Mouse (Mus musculus) hindlimb bud, embryonic 11.5 days (tissue): ENCODE results near the gene Ggt5.

ENCODE experiments used
- DNase-seq: peaks from one replicate; pipeline ENCODE4 v3.0.0-alpha.2; 2012; ENCODE audit warnings: low read depth, low spot score; ENCODE audit errors: extremely low spot score

Gene Ggt5

DNA sequence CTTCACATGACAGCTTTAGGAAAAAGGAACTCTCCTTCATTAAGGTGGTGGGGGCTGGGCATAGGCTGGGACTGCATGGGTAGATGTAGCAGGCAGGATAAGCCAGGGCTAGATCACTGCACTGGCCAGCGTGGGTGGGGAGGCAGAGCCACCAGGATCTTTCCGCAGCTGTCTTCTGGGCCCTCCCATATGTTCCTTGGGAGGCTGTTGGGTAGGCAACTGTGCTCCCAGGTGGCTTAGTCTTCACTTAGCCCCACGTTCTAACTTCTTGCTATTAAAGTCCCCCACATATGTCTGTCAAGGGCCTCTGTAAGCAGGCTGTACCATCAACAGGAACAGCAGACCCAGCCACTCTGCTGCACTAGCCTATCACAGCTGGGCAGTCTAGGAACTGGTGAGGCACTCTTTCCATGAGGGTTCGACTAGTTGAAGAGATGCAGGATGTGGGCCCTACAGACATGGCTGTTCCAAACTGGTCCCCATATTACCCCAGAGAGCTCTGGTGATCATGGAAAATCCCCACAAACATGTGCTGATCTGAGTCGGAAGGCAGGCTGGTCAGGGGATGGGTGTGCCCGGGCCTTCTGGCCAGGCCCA, 61.3 kb downstream of the Ggt5 start:
- no peak for DNase-seq

DNA sequence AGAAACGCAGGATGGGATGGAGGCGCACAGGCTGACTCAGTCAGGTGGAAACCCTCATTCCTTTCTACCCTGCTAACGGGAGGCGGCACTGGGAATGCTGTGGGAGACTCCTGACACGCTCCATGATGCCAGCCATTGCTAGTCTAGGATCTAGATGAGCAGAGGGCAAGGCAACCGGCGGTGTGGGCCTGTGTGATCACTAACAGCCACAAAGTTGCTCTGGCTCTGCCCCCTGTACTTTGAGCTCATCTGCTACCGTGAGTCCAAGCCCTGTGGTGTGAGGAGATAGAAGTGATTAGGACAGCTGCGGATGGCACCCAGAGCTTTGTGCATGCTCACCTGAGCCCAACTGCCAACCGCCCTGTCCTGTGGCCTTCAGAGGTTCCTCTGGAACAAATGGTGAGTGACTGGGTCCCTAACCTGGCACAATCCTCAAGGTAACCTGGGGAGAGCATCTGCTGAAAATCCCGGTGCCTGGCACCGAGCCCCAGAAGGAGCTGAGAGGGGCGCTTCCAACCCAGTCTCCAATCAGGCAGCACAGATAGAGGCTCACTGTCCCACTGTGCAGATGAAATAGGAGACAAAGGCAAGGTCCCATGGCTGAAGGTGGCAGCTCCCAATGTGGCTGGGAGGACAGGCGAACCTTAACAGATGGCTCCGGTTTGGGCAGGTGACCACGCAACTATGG, 62.4 kb downstream of the Ggt5 start:
- no peak for DNase-seq

DNA sequence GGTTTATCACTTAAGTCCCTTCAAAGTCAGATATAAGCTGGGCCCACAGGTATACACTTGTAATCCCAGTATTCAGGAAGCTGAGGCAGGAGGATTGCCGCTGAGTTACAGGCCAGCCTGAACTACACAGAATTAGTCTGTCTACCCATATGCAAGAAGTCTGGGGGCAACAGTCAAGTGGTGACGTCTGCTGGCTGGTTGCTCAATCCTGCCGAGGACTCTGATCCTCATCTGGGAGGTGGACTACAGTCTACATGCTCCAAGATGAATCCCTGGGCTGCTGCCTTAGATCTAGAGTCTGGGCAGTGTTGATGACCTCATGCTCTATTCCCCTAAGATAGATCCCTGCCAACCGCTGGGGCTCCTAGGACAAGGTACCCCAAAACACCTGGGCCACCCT, 64.9 kb downstream of the Ggt5 start:
- DNase-seq, result no peak

DNA sequence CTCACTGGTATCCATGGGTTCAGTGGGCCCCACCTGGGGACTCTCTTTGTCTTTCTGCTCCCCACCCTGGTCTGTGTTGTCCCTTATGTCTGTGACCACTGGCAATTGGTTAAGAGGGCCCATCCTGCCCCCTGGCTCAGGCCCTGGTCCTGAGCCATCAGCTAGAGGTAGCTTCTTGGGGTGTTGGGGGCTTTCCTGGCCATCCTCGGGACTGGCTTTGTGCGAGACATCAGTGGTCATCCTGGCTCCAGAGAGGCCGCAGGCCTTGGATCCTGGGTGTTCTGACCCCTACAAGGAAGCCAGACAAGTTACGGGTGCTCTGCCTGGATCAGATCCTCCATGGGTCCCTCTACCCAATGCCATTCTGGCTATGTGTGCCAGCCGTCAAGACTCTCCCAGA, 68.0 kb downstream of the Ggt5 start:
- DNase-seq, result no peak

DNA sequence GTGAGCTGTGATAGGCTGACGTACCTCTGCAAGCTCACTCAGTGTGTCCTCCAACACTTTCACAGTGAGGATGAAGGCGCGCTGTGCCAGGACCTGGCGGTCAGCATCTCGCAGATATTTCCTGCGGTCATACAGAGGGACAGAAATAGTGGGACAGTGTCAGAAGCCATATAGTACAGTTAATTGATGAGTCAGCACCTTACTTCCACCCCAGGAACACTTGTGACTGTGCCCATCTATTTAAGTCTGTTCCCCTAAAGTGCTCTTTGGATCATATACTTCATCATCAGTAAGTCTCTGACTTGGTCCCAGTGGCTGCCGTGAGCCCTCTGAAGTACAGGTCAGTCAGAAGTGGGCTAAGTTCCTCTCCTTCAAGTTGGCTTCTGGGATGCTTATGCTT, 68.6 kb downstream of the Ggt5 start:
- DNase-seq, result no peak

DNA sequence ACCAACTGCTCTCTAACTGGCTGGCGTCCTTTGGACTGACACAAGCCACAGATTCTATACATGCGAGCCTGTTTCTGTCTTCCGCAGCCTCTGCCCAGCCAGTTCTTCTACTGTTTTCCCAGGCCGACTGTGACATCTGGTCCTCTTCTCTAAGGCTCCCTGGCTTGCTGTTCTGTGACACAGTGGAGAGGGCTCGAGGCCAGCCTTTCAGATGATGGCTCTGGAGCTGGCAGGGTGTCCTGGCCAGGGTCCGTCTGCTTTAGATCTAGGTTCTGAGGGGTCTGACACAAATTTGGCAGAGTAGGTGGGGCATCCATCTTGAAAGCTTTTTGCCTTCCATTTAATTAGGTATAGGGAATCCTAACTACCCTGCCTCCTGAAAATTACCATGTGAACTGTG, 72.2 kb downstream of the Ggt5 start:
- no peak for DNase-seq

DNA sequence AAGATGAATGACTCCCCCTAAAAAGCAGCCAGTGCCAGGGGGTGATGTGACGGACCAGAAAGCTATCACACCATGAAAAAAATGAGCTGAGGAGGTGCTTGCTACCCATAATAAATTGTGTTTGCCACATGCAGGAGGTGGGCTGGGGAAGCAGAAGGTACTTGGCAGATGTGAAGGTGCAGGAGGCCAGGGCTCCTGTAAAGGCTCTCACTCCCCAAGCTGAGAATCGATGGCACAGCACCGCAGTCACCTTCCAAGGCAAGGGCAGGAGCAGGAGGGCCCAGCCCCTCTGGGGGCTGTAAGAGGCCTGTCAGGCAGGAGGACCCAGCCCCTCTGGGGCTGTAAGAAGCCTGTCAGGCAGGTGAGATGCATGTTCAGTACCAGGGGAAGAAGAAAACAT, 72.7 kb downstream of the Ggt5 start:
- no peak for DNase-seq

DNA sequence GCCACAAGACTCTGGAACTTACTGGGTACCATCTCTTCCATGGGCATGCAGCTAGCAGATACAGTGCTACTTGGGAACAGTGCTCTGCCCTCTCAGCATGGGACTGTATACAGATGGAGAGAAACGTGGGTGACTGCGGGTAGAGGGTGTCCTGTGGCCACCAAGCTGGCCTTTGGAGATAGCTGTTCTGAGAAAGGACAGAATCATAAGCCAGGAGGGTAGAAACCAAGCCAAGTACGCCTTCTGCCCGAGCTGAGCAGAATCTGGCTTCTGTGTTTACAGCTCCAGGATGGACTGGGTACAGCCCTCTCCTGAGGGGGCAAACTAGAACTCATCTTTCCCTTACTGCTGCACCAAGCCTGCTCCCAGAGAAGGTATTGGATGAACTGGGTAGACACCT, 73.4 kb downstream of the Ggt5 start:
- no peak for DNase-seq

DNA sequence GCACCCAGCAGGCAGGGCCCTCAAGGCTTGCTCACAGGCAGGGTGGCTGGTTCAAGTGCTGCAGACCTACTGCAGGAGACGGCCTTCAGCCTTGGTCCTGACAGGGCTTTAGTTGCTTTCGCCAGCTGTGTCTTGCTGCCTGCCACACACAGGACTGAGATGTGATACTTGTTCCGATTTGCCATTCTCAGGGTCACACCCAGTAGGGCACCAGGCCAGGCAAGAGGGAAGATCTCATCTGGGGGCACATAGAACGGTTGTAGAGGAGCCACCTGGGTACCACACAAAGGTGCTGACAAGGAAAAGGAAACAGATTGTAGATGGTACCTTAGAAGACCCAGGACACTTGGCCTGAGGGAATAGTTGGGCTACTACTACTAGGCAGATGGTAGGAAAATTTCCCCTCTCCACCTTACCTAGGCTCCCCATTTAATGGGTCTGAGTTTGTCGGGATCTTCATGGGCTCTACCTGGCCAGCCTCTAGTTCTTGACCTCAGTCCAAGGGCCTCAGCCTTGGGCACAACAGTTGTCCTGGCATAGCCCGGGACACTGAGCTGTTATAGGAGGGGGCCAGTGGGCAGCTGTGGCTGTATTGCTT, 75.6 kb downstream of the Ggt5 start:
- DNase-seq, result no peak

DNA sequence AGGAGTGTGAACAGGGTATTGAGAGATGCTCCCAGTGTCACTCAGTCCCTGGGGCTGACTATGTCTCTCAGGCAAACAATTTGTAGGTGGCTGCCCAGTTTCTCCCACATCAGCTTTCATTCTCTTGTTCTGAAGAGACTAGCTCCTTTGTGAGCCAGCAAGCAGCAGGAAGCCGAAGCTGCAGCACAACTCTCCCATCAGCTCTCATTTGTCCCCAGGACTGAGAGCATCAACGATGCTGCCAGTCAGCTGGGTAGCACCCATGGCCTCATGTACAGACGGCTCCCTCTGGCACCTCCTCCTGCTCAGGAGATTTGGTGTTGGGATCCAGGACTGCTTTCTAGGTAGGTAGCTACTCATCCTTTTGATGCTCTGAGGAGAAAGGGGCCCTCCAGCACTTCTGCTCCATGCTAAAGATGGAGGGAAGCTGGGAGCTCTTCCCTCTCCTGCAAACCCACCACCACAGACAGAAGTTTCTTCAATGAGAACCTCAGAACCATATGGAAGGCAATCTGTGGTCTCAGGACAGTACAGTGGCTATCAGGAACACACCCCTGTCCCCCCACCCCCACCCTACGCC, 77.4 kb downstream of the Ggt5 start:
- no peak for DNase-seq
